Mouse (Mus musculus) hindbrain, embryonic 16.5 days (tissue): ENCODE measurements around the gene Eif2b3. TPM values are rescaled to one million over a fixed set of nuclear protein-coding genes. Genes with fewer than 3 reads are reported as not detected.

Experiments
- ATAC-seq: fragments of 200-750 bp; cut with Nextera tagmentation; 2 replicates; pipeline ENCODE4 v1.8.0; 2017; ENCODE audit warnings: moderate TSS enrichment, moderate library complexity
- H3K27ac ChIP-seq: fragments of 300-500 bp; sonication (generic); 2 replicates; pipeline ENCODE4 v1.5.1; 2014; ENCODE audit warnings: low read depth, mild to moderate bottlenecking, control low read depth, low read length, moderate library complexity
- H3K27me3 ChIP-seq: fragments of 300-500 bp; sonication (generic); replicated peaks from 2 replicates; pipeline ENCODE4 v1.6.1; 2014; ENCODE audit warnings: low read length; ENCODE audit not compliant: control insufficient read depth, insufficient read depth
- H3K36me3 ChIP-seq: fragments of 300-500 bp; sonication (generic); 2 replicates; pipeline ENCODE4 v1.6.1; 2014; ENCODE audit warnings: mild to moderate bottlenecking, low read length, moderate library complexity, mixed read lengths; ENCODE audit not compliant: control insufficient read depth, insufficient read depth
- H3K4me1 ChIP-seq: fragments of 300-500 bp; sonication (generic); 2 replicates; pipeline ENCODE4 v1.6.1; 2014; ENCODE audit warnings: low read depth, low read length; ENCODE audit not compliant: control insufficient read depth, insufficient read depth
- H3K4me2 ChIP-seq: fragments of 300-500 bp; sonication (generic); 2 replicates; pipeline ENCODE4 v1.6.1; 2014; ENCODE audit warnings: mild to moderate bottlenecking, low read length, control low read depth, moderate library complexity
- H3K4me3 ChIP-seq: fragments of 300-500 bp; sonication (generic); 2 replicates; pipeline ENCODE4 v1.5.1; 2014; ENCODE audit warnings: mild to moderate bottlenecking, low read length, control low read depth, moderate library complexity
- H3K9ac ChIP-seq: fragments of 300-500 bp; sonication (generic); 2 replicates; pipeline ENCODE4 v1.6.1; 2014; ENCODE audit warnings: low read depth, mild to moderate bottlenecking, control low read depth, low read length, moderate library complexity
- H3K9me3 ChIP-seq: fragments of 300-500 bp; sonication (generic); 2 replicates; pipeline ENCODE4 v1.6.1; 2014; ENCODE audit warnings: mild to moderate bottlenecking, low read length, moderate library complexity; ENCODE audit not compliant: control insufficient read depth
- WGBS: fragments of 180-500 bp; shearing (Covaris S2); extraction: QIAGEN DNeasy Blood & Tissue Kit; methylation state at CpG from one replicate; pipeline ENCODE4 v1.1.7; 2014; 5-methylcytosine and 5-hydroxymethylcytosine counted together
- polyA plus RNA-seq: library from polyadenylated mRNA; unstranded; fragments of >200 nt; fragmentation: Nextera tagmentation; extraction: Ambion mirVana; gene quantifications from 2 replicates; pipeline ENCODE4 v1.2.1, GENCODE M21; 2015

The Eif2b3 gene
- polyA plus RNA-seq, 1 experiment from 2014 or later, result 44.9 TPM

- H3K9ac ChIP-seq, result no peak overlapping the region
- H3K27ac ChIP-seq, result no peak overlapping the region
- H3K4me2 ChIP-seq, result no peak overlapping the region
- H3K9me3 ChIP-seq, result no peaks in the 10 kb centered on the region
- H3K36me3 ChIP-seq, result no peaks in the 10 kb centered on the region
- 86% methylated on average over 5 of the region's 5 CpGs for WGBS
- H3K4me1 ChIP-seq, result no peaks in the 10 kb centered on the region
- H3K27me3 ChIP-seq, result no peaks in the 10 kb centered on the region
- ATAC-seq, result no peak
- no peak overlapping the region for H3K4me3 ChIP-seq
Measured at GRCm38 (mm10) chr4:117010231-117010630, 9.0 kb upstream of the Eif2b3 start.

- no peak overlapping the region for H3K4me3 ChIP-seq
- no peak for ATAC-seq
- no peaks in the 10 kb centered on the region for H3K9me3 ChIP-seq
- no peak overlapping the region for H3K27ac ChIP-seq
- H3K4me2 ChIP-seq, result no peak overlapping the region
- H3K9ac ChIP-seq, result no peak overlapping the region
- H3K4me1 ChIP-seq, result no peaks in the 10 kb centered on the region
- H3K36me3 ChIP-seq, result no peaks in the 10 kb centered on the region
- no peaks in the 10 kb centered on the region for H3K27me3 ChIP-seq
- 82% methylated on average over 6 of the region's 6 CpGs for WGBS
Measured at GRCm38 (mm10) chr4:117013596-117013995, 5.6 kb upstream of the Eif2b3 start.

GRCm38 (mm10) chr4:117014901-117015415, 4.2 kb upstream of the Eif2b3 start:
- Histone ChIP-seq H3K27me3 (no peaks in the 10 kb centered on the region), H3K4me1 (peaks cover under 1% of the 10 kb centered on the region), H3K9ac (no peak overlapping the region), H3K4me3 (no peak overlapping the region), H3K9me3 (no peaks in the 10 kb centered on the region), H3K4me2 (no peak overlapping the region), H3K27ac (no peak overlapping the region), H3K36me3 (no peaks in the 10 kb centered on the region)
- 74% methylated on average over 4 of the region's 4 CpGs for WGBS
- no peak for ATAC-seq

GRCm38 (mm10) chr4:117017738-117018137, 1.5 kb upstream of the Eif2b3 start:
- no peak for ATAC-seq
- H3K9ac ChIP-seq, result no peak overlapping the region
- WGBS, result 91% methylated on average over 2 of the region's 2 CpGs
- H3K4me1 ChIP-seq, result peaks cover 6% of the 10 kb centered on the region
- peaks cover 5% of the 10 kb centered on the region for H3K36me3 ChIP-seq
- no peak overlapping the region for H3K27ac ChIP-seq
- no peak overlapping the region for H3K4me2 ChIP-seq
- no peaks in the 10 kb centered on the region for H3K9me3 ChIP-seq
- H3K27me3 ChIP-seq, result no peaks in the 10 kb centered on the region
- H3K4me3 ChIP-seq, result no peak overlapping the region

GRCm38 (mm10) chr4:117018327-117018726, 875 bp upstream of the Eif2b3 start:
- Histone ChIP-seq H3K27ac (no peak overlapping the region), H3K4me1 (peaks cover 6% of the 10 kb centered on the region), H3K9ac (no peak overlapping the region), H3K4me3 (no peak overlapping the region), H3K27me3 (no peaks in the 10 kb centered on the region), H3K4me2 (no peak overlapping the region), H3K9me3 (no peaks in the 10 kb centered on the region), H3K36me3 (peaks cover 5% of the 10 kb centered on the region)
- 87% methylated on average over 7 of the region's 7 CpGs for WGBS
- no peak for ATAC-seq

GRCm38 (mm10) chr4:117023469-117023868, 4.3 kb downstream of the Eif2b3 start:
- H3K4me1 ChIP-seq, result peaks cover 6% of the 10 kb centered on the region
- no peak overlapping the region for H3K9ac ChIP-seq
- WGBS, result 97% methylated on average over 4 of the region's 4 CpGs
- H3K27me3 ChIP-seq, result no peaks in the 10 kb centered on the region
- ATAC-seq, result no peak
- H3K9me3 ChIP-seq, result no peaks in the 10 kb centered on the region
- H3K4me2 ChIP-seq, result no peak overlapping the region
- no peak overlapping the region for H3K27ac ChIP-seq
- peaks cover 7% of the 10 kb centered on the region for H3K36me3 ChIP-seq
- H3K4me3 ChIP-seq, result no peak overlapping the region

- no peak overlapping the region for H3K9ac ChIP-seq
- no peak overlapping the region for H3K27ac ChIP-seq
- H3K4me3 ChIP-seq, result no peak overlapping the region
- no peaks in the 10 kb centered on the region for H3K4me1 ChIP-seq
- WGBS, result 82% methylated on average over 1 of the region's 1 CpGs
- peaks cover 2% of the 10 kb centered on the region for H3K36me3 ChIP-seq
- H3K4me2 ChIP-seq, result no peak overlapping the region
- no peaks in the 10 kb centered on the region for H3K9me3 ChIP-seq
- no peak for ATAC-seq
- no peaks in the 10 kb centered on the region for H3K27me3 ChIP-seq
Measured at GRCm38 (mm10) chr4:117031105-117031504, 11.9 kb downstream of the Eif2b3 start.

- Histone ChIP-seq H3K27me3 (no peaks in the 10 kb centered on the region), H3K4me1 (peaks cover 17% of the 10 kb centered on the region), H3K9me3 (no peaks in the 10 kb centered on the region), H3K4me2 (peak overlapping the region; percentile 22), H3K27ac (peak overlapping the region; percentile 81), H3K36me3 (0 out of 2 replicates have a peak, but pooled peaks cover 2% of the 10 kb centered on the region), H3K9ac (no peak overlapping the region), H3K4me3 (no peak overlapping the region)
- ATAC-seq, result peak; percentile 54
- WGBS, result 15% methylated on average over 9 of the region's 9 CpGs
Measured at GRCm38 (mm10) chr4:117039925-117040687, 20.9 kb downstream of the Eif2b3 start.

- WGBS, result 17% methylated on average over 1 of the region's 1 CpGs
- peak; percentile 60 for ATAC-seq
Measured at GRCm38 (mm10) chr4:117040791-117041190, 21.6 kb downstream of the Eif2b3 start.

More at GRCm38 (mm10) chr4:117040791-117041190, 21.6 kb downstream of the Eif2b3 start:
- no peak overlapping the region for H3K9ac ChIP-seq
- H3K27ac ChIP-seq, result peak overlapping the region; percentile 81
- peaks cover 17% of the 10 kb centered on the region for H3K4me1 ChIP-seq
- H3K36me3 ChIP-seq, result 0 out of 2 replicates have a peak, but pooled peaks cover 2% of the 10 kb centered on the region
- H3K4me2 ChIP-seq, result no peak overlapping the region
- no peaks in the 10 kb centered on the region for H3K9me3 ChIP-seq
- H3K27me3 ChIP-seq, result no peaks in the 10 kb centered on the region
- H3K4me3 ChIP-seq, result no peak overlapping the region
